Mouse (Mus musculus): ENCODE results near the gene Nr4a1.

Nr4a1 gene

GRCm38 (mm10) chr15:101248029-101248710 lies 5.9 kb upstream of the Nr4a1 start:
- in situ Hi-C loops (cut with MboI; ENCODE audit: low pct_unique_long_range_greater_than_20kb in 1 of 2, low sequenced_read_pairs in 2 of 2, unreplicated experiment in 1 of 2) = no loop called here

GRCm38 (mm10) chr15:101250220-101250800 lies 3.8 kb upstream of the Nr4a1 start:
- in situ Hi-C loops (cut with MboI; ENCODE audit: low pct_unique_long_range_greater_than_20kb in 1 of 2, low sequenced_read_pairs in 2 of 2, unreplicated experiment in 1 of 2) = no loop called here

GRCm38 (mm10) chr15:101251930-101252329 lies 2.1 kb upstream of the Nr4a1 start:
- in situ Hi-C loops (cut with MboI; ENCODE audit: low pct_unique_long_range_greater_than_20kb in 1 of 2, low sequenced_read_pairs in 2 of 2, unreplicated experiment in 1 of 2) = no loop called here

- in situ Hi-C loops (cut with MboI; ENCODE audit: low pct_unique_long_range_greater_than_20kb in 1 of 2, low sequenced_read_pairs in 2 of 2, unreplicated experiment in 1 of 2) = no loop called here
Measured at GRCm38 (mm10) chr15:101252614-101253013, 1.5 kb upstream of the Nr4a1 start.

GRCm38 (mm10) chr15:101253563-101253885 lies 545 bp upstream of the Nr4a1 start:
- in situ Hi-C loops (cut with MboI; ENCODE audit: low pct_unique_long_range_greater_than_20kb in 1 of 2, low sequenced_read_pairs in 2 of 2, unreplicated experiment in 1 of 2) = no loop called here

- in situ Hi-C loops (cut with MboI; ENCODE audit: low pct_unique_long_range_greater_than_20kb in 1 of 2, low sequenced_read_pairs in 2 of 2, unreplicated experiment in 1 of 2) = no loop called here
Measured at GRCm38 (mm10) chr15:101255842-101256462, 1.9 kb downstream of the Nr4a1 start.

GRCm38 (mm10) chr15:101256463-101257206 lies 2.6 kb downstream of the Nr4a1 start:
- in situ Hi-C loops (cut with MboI; ENCODE audit: low pct_unique_long_range_greater_than_20kb in 1 of 2, low sequenced_read_pairs in 2 of 2, unreplicated experiment in 1 of 2) = no loop called here

- in situ Hi-C loops (cut with MboI; ENCODE audit: low pct_unique_long_range_greater_than_20kb in 1 of 2, low sequenced_read_pairs in 2 of 2, unreplicated experiment in 1 of 2) = no loop called here
Measured at GRCm38 (mm10) chr15:101258420-101258819, 4.4 kb downstream of the Nr4a1 start.

GRCm38 (mm10) chr15:101259922-101260321 lies 5.9 kb downstream of the Nr4a1 start:
- in situ Hi-C loops (cut with MboI; ENCODE audit: low pct_unique_long_range_greater_than_20kb in 1 of 2, low sequenced_read_pairs in 2 of 2, unreplicated experiment in 1 of 2) = no loop called here

- in situ Hi-C loops (cut with MboI; ENCODE audit: low pct_unique_long_range_greater_than_20kb in 1 of 2, low sequenced_read_pairs in 2 of 2, unreplicated experiment in 1 of 2) = no loop called here
Measured at GRCm38 (mm10) chr15:101260387-101260786, 6.3 kb downstream of the Nr4a1 start.

GRCm38 (mm10) chr15:101260874-101261622 lies 7.0 kb downstream of the Nr4a1 start:
- in situ Hi-C loops (cut with MboI; ENCODE audit: low pct_unique_long_range_greater_than_20kb in 1 of 2, low sequenced_read_pairs in 2 of 2, unreplicated experiment in 1 of 2) = no loop called here

- in situ Hi-C loops (cut with MboI; ENCODE audit: low pct_unique_long_range_greater_than_20kb in 1 of 2, low sequenced_read_pairs in 2 of 2, unreplicated experiment in 1 of 2) = no loop called here
Measured at GRCm38 (mm10) chr15:101262502-101262901, 8.4 kb downstream of the Nr4a1 start.

- in situ Hi-C loops (cut with MboI; ENCODE audit: low pct_unique_long_range_greater_than_20kb in 1 of 2, low sequenced_read_pairs in 2 of 2, unreplicated experiment in 1 of 2) = no loop called here
Measured at GRCm38 (mm10) chr15:101266132-101266963, 12.3 kb downstream of the Nr4a1 start.

GRCm38 (mm10) chr15:101267053-101268032 lies 13.3 kb downstream of the Nr4a1 start:
- in situ Hi-C loops (cut with MboI; ENCODE audit: low pct_unique_long_range_greater_than_20kb in 1 of 2, low sequenced_read_pairs in 2 of 2, unreplicated experiment in 1 of 2) = no loop called here

- in situ Hi-C loops (cut with MboI; ENCODE audit: low pct_unique_long_range_greater_than_20kb in 1 of 2, low sequenced_read_pairs in 2 of 2, unreplicated experiment in 1 of 2) = no loop called here
Measured at GRCm38 (mm10) chr15:101270101-101270820, 16.2 kb downstream of the Nr4a1 start.

- in situ Hi-C loops (cut with MboI; ENCODE audit: low pct_unique_long_range_greater_than_20kb in 1 of 2, low sequenced_read_pairs in 2 of 2, unreplicated experiment in 1 of 2) = no loop called here
Measured at GRCm38 (mm10) chr15:101271107-101271506, 17.0 kb downstream of the Nr4a1 start.

All from mouse embryonic stem cell (cell line).